In the genomic region with DNA sequence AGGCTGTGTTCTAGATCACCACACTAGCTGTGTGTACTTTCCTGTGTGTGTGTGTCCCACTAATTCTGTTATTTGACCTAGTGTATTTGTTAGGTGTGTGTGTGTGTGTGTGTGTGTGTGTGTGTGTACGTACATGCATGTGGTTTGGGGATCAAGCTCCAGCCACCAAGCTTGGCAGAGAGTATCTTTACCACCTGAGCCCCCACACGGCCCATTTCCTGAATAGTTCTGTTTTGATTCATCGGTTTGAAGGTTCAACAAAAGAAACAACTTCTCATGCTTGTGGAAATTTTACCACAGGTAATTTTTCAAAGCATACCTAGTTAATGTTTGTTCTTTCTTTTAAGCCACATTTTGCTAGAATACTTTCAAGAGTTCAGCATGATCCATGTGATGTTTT, we compare ENCODE assay signal across 18 mouse cellular contexts.
"Had no signal": no experiment of that assay in that cellular context is flagged by ENCODE, and none has a peak within 500 bp of the region (broad histone marks: within the 10 kb centered on the region; RNA-seq: fewer than 3 reads in every experiment).

No protein-coding gene starts in this region.

- H3K4me3 ChIP-seq: megakaryocyte, embryonic 14.5 days; midbrain, embryonic 13.5 days; midbrain, embryonic 15.5 days; myocyte; neural tube, embryonic 13.5 days; neural tube, embryonic 15.5 days had no signal

- H3K9me3 ChIP-seq: megakaryocyte, embryonic 14.5 days; midbrain, embryonic 13.5 days; midbrain, embryonic 15.5 days; neural tube, embryonic 13.5 days; neural tube, embryonic 15.5 days had no signal

- ATAC-seq: midbrain, embryonic 13.5 days; midbrain, embryonic 15.5 days had no signal

- H3K4me1 ChIP-seq: midbrain, embryonic 13.5 days; midbrain, embryonic 15.5 days; neural tube, embryonic 13.5 days; neural tube, embryonic 15.5 days had no signal

- H3K4me2 ChIP-seq: lung, embryonic 14.5 days; midbrain, embryonic 11.5 days; midbrain, embryonic 13.5 days; midbrain, embryonic 15.5 days; neural tube, embryonic 13.5 days; neural tube, embryonic 15.5 days had no signal

- H3K36me3 ChIP-seq: midbrain, embryonic 13.5 days; midbrain, embryonic 15.5 days; neural tube, embryonic 13.5 days; neural tube, embryonic 15.5 days had no signal

- H3K27ac ChIP-seq: midbrain, embryonic 13.5 days; midbrain, embryonic 15.5 days; neural tube, embryonic 13.5 days; neural tube, embryonic 15.5 days had no signal

- DNase-seq: lung, embryonic 14.5 days; lung, postnatal 10 days; lung, postnatal 4 days; retina, postnatal 1 day; right cerebral cortex, adult 18-20 months; right cerebral cortex, postnatal 25 days; right cerebral cortex, postnatal 4 days; spleen, adult 18-20 months; thymus, adult 18-20 months; thymus, postnatal 14 days; thymus, postnatal 36 days had no signal

- H3K27me3 ChIP-seq: megakaryocyte, embryonic 14.5 days; midbrain, embryonic 13.5 days; midbrain, embryonic 15.5 days; neural tube, embryonic 13.5 days; neural tube, embryonic 15.5 days had no signal

- H3K9ac ChIP-seq: lung, embryonic 14.5 days; midbrain, embryonic 13.5 days; midbrain, embryonic 15.5 days; neural tube, embryonic 13.5 days; neural tube, embryonic 15.5 days had no signal
